Mouse (Mus musculus) kidney, adult 2 months (tissue): ENCODE results near the gene Cfb. TPM values are rescaled to one million over a fixed set of nuclear protein-coding genes. Genes with fewer than 3 reads are reported as not detected.

Experiments used
- DNase-seq: peaks from one replicate; pipeline ENCODE4 v3.0.0; 2021
- H3K27ac ChIP-seq: fragments of 200-500 bp; 2 replicates; pipeline ENCODE4 v1.5.1; 2012; ENCODE audit warnings: low read depth, low read length, control low read depth, inconsistent platforms; ENCODE audit not compliant: insufficient read depth
- H3K27me3 ChIP-seq: fragments of 200-500 bp; replicated peaks from 2 replicates; pipeline ENCODE4 v1.6.1; 2012; ENCODE audit warnings: mild to moderate bottlenecking, moderate library complexity, low read length, inconsistent platforms; ENCODE audit not compliant: control insufficient read depth, insufficient read depth
- H3K36me3 ChIP-seq: fragments of 200-500 bp; 2 replicates; pipeline ENCODE4 v1.6.1; 2012; ENCODE audit warnings: mild to moderate bottlenecking, moderate library complexity, low read length, inconsistent platforms; ENCODE audit not compliant: control insufficient read depth, insufficient read depth
- H3K4me1 ChIP-seq: fragments of 200-500 bp; 2 replicates; pipeline ENCODE4 v1.6.1; 2011; ENCODE audit warnings: low read length; ENCODE audit not compliant: control insufficient read depth, insufficient read depth
- H3K4me3 ChIP-seq: fragments of 200-500 bp; 2 replicates; pipeline ENCODE4 v1.5.1; 2011; ENCODE audit warnings: mild to moderate bottlenecking, low read depth, low read length, control low read depth; ENCODE audit not compliant: insufficient read depth
- CTCF ChIP-seq: fragments of 200-500 bp; conservative IDR thresholded peaks from 2 replicates; pipeline ENCODE4 v1.5.1; 2011; ENCODE audit warnings: low read depth, mild to moderate bottlenecking, control low read depth, low read length, moderate library complexity, mixed read lengths; ENCODE audit not compliant: insufficient read depth, insufficient read length
- POLR2A ChIP-seq: fragments of 200-500 bp; IDR thresholded peaks from one replicate; pipeline ENCODE4 v1.6.1; 2011; ENCODE audit warnings: low read depth, low read length, control low read depth
- WGBS: fragments of 180-500 bp; shearing (Covaris S2); methylation state at CpG from one replicate; pipeline ENCODE4 v1.1.7; 2018; 5-methylcytosine and 5-hydroxymethylcytosine counted together
- polyA plus RNA-seq: library from polyadenylated mRNA; depleted of rRNA; stranded (reverse); fragments of >200 nt; gene quantifications from 2 replicates; pipeline ENCODE4 v1.2.3, GENCODE M21; 2012

Gene Cfb
- polyA plus RNA-seq, 1 experiment: 199 TPM

- no peaks in the 10 kb centered on the region for H3K36me3 ChIP-seq
Measured at GRCm38 (mm10) chr17:34849722-34850516, 12.4 kb downstream of the Cfb start, which contains the start of the genes Skiv2l and Nelfe. Gene Skiv2l, minus strand, starts transcription at chr17:34850210. Gene Nelfe, plus strand, starts transcription at chr17:34850391.

GRCm38 (mm10) chr17:34847615-34848014 lies 14.7 kb downstream of the Cfb start:
- Histone ChIP-seq H3K27me3 (no peaks in the 10 kb centered on the region), H3K4me1 (peaks cover 7% of the 10 kb centered on the region; the same call in 1 of the 2 replicates), H3K4me3 (no peak overlapping the region), H3K27ac (no peak overlapping the region), H3K36me3 (no peaks in the 10 kb centered on the region)
- 93% methylated on average over 7 of the region's 7 CpGs for WGBS
- TF ChIP-seq CTCF (no peak), POLR2A (no peak)
- DNase-seq: no peak

More at GRCm38 (mm10) chr17:34849722-34850516, 12.4 kb downstream of the Cfb start, which contains the start of the genes Skiv2l and Nelfe:
- H3K4me1 ChIP-seq: peaks cover 7% of the 10 kb centered on the region; the same call in 1 of the 2 replicates
- H3K27me3 ChIP-seq: no peaks in the 10 kb centered on the region
- DNase-seq: peak; percentile 98
- peak within 1 kb of the TSS; percentile 71 for H3K4me3 ChIP-seq
- peak within 1 kb of the TSS; percentile 10; the same call in 1 of the 2 replicates for H3K27ac ChIP-seq
- TF ChIP-seq CTCF (0 out of 2 replicates have a peak, but pooled peaks have one; percentile 19), POLR2A (no peak)
- 2% methylated on average over 65 of the region's 65 CpGs for WGBS

DNA sequence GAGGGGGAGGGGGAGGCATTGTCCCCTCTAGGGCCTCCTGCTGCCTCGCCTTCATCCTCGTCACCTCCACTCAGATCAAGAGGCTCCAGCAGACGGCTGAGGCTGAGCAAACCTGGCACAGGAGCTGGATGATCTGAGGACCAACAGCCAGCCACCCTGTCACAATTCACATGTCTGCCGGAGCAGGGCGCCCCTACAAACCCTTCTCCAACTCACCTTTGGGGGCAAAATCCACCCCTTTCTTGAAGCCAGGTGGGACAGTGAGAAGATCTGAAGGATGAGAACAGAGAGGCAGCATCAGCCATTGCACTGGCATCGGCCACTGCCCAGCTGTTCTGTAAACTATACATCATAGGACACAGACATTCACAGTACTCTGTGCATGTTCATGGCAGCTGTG lies 15.1 kb downstream of the Cfb start:
- no peaks in the 10 kb centered on the region for H3K27me3 ChIP-seq
- H3K4me1 ChIP-seq: peaks cover 7% of the 10 kb centered on the region; the same call in 1 of the 2 replicates
- no peak overlapping the region for H3K4me3 ChIP-seq
- H3K36me3 ChIP-seq: no peaks in the 10 kb centered on the region
- H3K27ac ChIP-seq: no peak overlapping the region
- TF ChIP-seq CTCF (no peak), POLR2A (no peak)
- DNase-seq: no peak
- 95% methylated on average over 6 of the region's 6 CpGs for WGBS

- 94% methylated on average over 13 of the region's 13 CpGs for WGBS
- DNase-seq: no peak
- TF ChIP-seq CTCF (no peak), POLR2A (no peak)
- H3K4me3 ChIP-seq: no peak overlapping the region
- H3K4me1 ChIP-seq: peaks cover 3% of the 10 kb centered on the region; the same call in 1 of the 2 replicates
- H3K36me3 ChIP-seq: no peaks in the 10 kb centered on the region
- no peak overlapping the region for H3K27ac ChIP-seq
- no peaks in the 10 kb centered on the region for H3K27me3 ChIP-seq
Measured at GRCm38 (mm10) chr17:34844884-34845283, 17.4 kb downstream of the Cfb start.

- Histone ChIP-seq H3K4me1 (peaks cover 9% of the 10 kb centered on the region), H3K36me3 (no peaks in the 10 kb centered on the region), H3K27ac (no peak overlapping the region), H3K27me3 (no peaks in the 10 kb centered on the region), H3K4me3 (no peak overlapping the region)
- TF ChIP-seq POLR2A (no peak), CTCF (no peak)
- DNase-seq: no peak
- WGBS: 86% methylated on average over 6 of the region's 6 CpGs
Measured at GRCm38 (mm10) chr17:34840736-34841307, 21.5 kb downstream of the Cfb start.

DNA sequence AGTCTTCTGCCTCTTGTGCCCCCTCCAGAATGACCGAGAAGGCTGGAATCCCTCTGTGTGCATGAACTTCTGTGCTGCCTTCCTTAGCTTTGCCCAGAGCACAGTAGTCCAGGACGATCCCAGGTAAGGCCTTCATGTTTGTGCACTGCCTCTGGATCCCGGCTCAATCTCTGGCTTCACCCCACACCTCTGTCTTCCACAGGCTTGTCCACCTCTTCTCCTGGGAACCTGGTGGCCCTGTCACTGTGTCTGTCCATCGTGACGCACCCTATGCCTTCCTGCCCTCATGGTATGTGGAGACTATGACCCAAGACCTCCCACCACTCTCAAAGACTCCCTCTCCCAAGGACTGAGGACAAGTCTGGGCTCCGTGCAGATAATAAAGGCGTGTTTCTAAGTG lies 23.5 kb downstream of the Cfb start:
- 89% methylated on average over 7 of the region's 7 CpGs for WGBS
- H3K4me3 ChIP-seq: no peak overlapping the region
- no peak for DNase-seq
- peaks cover 10% of the 10 kb centered on the region for H3K4me1 ChIP-seq
- H3K36me3 ChIP-seq: no peaks in the 10 kb centered on the region; the same call in 1 of the 2 replicates
- H3K27ac ChIP-seq: no peak overlapping the region
- H3K27me3 ChIP-seq: no peaks in the 10 kb centered on the region
- TF ChIP-seq CTCF (no peak), POLR2A (no peak)
